Mouse (Mus musculus): Measurements from ENCODE around the gene Fam171a2. TPM values are rescaled to one million over a fixed set of nuclear protein-coding genes. Genes with fewer than 3 reads are reported as not detected.

The Fam171a2 gene
- 22.9 and 40.8 TPM in 2 replicates for polyA plus RNA-seq (2012; rRNA removed; ENCODE audit: low replicate concordance)

DNA sequence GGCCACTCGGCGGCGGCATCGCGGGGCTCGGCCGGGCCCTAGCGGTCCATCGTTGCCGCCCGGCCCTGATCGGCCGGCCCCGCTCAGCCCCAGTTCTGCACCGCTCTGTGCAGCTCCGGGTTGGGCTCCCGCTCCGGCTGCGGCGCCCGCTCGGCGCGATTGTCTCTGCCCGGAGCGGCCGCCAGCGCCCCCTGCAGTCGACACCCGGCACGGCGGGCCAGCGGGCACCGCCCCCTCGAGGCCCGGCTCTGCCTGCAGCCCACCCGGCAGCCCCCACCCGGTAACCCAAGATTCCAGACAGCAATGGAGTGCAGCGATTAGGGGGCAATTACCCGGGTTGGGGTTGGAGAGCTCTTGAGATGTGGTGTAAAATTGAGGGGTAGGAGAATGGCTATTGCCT is at the start of gene Fam171a2:
Gene Fam171a2 (minus strand): TSS at position 186 of the 400 bp plus-strand sequence.

DNA sequence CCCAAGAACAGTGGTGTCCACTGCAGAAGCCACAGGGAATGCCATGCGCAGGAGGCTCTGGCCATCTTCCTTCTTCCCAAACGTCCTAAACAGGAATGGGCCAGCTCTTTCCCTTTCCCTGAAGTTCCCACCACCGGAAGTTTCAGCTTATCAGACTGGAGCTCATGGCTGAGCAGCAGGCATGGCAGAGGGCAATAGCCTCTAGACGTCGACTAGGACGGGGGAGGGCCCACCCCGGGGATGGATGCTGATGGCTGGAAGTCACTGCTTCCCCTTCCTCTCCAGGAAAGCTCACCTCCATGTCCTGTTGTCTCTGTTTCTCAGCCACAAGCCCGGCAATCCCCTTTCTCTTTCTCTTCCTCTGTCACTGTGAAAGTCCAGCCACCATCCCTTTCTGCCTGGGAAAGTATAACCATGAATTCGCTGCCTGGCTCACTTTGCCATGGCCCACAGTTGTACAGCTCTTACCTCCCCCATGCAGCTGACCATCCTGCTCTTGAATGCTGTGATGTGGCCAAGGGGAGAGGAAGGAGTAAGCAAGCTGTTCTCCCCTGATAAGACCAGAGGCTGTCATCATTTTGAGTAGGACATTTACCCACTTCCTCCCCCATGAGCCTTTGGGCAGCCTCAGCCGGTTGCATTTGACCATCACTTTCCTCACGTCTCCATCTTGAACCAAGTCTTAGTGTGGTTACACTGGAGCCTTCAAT is 22.3 kb upstream of the Fam171a2 start, which contains the start of gene Itga2b:
Gene Itga2b (minus strand): TSS at position 475 of the 710 bp plus-strand sequence.

DNA sequence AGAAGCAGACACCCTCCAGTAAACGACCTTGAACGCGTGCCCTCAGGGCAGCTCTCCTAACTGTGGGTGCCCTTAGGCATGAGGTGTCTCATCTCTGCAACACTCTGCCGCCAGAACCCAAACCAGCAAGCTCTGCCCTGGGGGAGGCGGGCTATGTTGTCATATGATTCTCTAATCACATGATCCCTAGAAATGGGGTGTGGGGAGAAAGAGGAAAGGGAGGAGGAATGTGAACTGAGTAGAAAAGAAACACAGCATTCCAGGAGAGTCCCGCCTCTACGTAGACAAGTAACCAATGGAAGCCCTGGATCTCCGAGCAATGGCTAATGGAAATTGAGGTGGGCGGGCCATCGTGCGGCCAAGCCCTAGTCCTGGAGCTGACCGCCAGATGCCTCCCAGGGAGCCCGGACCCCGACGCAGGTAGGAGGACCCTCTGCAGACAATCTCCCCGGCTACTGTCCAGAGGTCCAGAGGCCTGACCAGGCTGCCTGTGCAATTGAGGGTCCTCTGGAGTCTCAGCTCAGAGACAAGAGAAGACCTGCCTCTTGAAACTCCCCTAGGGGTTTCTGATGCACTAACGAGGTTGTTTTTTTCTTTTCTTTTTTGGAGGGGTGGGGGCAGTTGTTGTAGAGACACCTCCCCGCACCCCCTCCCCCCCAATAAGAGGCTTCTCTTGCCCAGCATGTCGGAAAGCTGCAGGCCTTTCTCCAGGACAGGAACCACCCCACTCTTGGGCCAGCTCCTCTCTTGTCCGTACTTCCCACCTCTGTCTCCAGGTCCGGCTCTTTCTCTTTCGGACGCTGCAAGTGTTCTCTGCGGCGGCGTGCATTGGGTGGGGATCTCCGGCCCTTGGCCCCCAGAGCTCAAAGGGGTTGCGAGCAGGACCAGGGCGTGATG is 17.1 kb downstream of the Fam171a2 start, which contains the start of gene Grn:
Gene Grn (plus strand): TSS at position 195 of the 897 bp plus-strand sequence.

DNA sequence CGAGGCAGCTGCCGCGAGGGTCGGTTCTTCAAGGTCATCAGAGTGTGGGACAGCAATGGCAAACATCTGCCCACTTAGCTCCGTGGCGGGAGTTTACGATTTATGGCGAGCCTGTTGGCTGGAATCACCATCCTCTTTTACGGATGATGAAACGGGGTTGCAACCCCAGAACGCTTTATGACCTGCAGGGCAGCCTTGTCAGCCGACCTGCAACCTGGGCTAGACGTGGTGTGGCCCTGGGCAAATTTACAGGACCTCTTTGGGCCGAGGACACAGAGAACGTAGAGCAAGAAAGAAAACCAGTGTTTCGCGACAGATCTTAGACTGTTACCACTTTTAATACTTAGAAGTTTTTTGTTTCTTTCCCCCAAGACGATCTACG is 39.7 kb downstream of the Fam171a2 start, which contains the start of gene Slc25a39:
Gene Slc25a39 (minus strand): TSS at position 113 of the 382 bp plus-strand sequence.

DNA sequence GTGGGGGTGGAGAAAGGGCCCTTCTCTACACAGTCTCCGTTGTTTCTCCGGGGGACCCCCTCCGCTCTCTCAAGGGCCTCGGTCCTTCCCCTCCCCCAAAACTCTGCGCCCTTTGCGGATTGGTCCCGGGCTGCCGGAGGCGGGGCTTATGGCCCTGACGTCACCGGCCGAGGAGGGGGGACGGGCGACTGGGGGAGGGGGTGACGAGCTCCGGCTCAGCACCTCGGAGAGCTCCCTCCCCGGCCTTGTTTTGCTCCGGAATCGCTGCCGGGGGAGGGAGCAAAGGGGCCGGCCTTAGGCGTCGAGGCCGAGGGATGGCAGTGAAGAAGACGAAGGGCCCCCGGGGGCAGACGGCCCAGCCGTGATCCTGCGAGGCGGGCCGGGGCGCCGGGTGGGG is 54.2 kb downstream of the Fam171a2 start, which contains the start of gene Rundc3a:
Gene Rundc3a (plus strand): TSS at position 166 of the 397 bp plus-strand sequence.

Other genes starting within 250 kb of the Fam171a2 start
- 88.0 and 204 TPM in 2 replicates for gene Hdac5, start 217.5 kb downstream of the Fam171a2 start, polyA plus RNA-seq (2012; rRNA removed; ENCODE audit: low replicate concordance)
- 1.2 and 1.4 TPM in 2 replicates for gene BC030867, start 198.8 kb downstream of the Fam171a2 start, polyA plus RNA-seq (2012; rRNA removed; ENCODE audit: low replicate concordance)
- gene Asb16, start 178.9 kb downstream of the Fam171a2 start, polyA plus RNA-seq (2012; rRNA removed; ENCODE audit: low replicate concordance): 0.50 and 19.4 TPM in 2 replicates
- gene Tmub2, start 162.8 kb downstream of the Fam171a2 start, polyA plus RNA-seq (2012; rRNA removed; ENCODE audit: low replicate concordance): 52.4 and 58.1 TPM in 2 replicates
- 39.6 and 48.4 TPM in 2 replicates for gene Atxn7l3, start 151.1 kb downstream of the Fam171a2 start, polyA plus RNA-seq (2012; rRNA removed; ENCODE audit: low replicate concordance)
- 20.5 and 28.1 TPM in 2 replicates for gene Ubtf, start 127.9 kb downstream of the Fam171a2 start, polyA plus RNA-seq (2012; rRNA removed; ENCODE audit: low replicate concordance)
- gene Slc4a1, start 81.5 kb downstream of the Fam171a2 start, polyA plus RNA-seq (2012; rRNA removed; ENCODE audit: low replicate concordance): 0.06 TPM in 1 of 2 replicates, not detected in the other
- 4.6 and 10.4 TPM in 2 replicates for gene Rundc3a, start 54.3 kb downstream of the Fam171a2 start, polyA plus RNA-seq (2012; rRNA removed; ENCODE audit: low replicate concordance)
- gene Slc25a39, start 39.7 kb downstream of the Fam171a2 start, polyA plus RNA-seq (2012; rRNA removed; ENCODE audit: low replicate concordance): 583 and 649 TPM in 2 replicates
- gene Grn, start 17.4 kb downstream of the Fam171a2 start, polyA plus RNA-seq (2012; rRNA removed; ENCODE audit: low replicate concordance): 304 and 432 TPM in 2 replicates
- 27.3 and 35.8 TPM in 2 replicates for gene Itga2b, start 22.4 kb upstream of the Fam171a2 start, polyA plus RNA-seq (2012; rRNA removed; ENCODE audit: low replicate concordance)
- 17.4 and 19.1 TPM in 2 replicates for gene Gpatch8, start 108.7 kb upstream of the Fam171a2 start, polyA plus RNA-seq (2012; rRNA removed; ENCODE audit: low replicate concordance)
- 0.32 and 1.2 TPM in 2 replicates for gene Gm11627, start 131.8 kb upstream of the Fam171a2 start, polyA plus RNA-seq (2012; rRNA removed; ENCODE audit: low replicate concordance)
- gene Fzd2, start 156.7 kb upstream of the Fam171a2 start, polyA plus RNA-seq (2012; rRNA removed; ENCODE audit: low replicate concordance): 21.5 and 45.3 TPM in 2 replicates
- not detected in 2 replicates for gene Meioc, start 216.0 kb upstream of the Fam171a2 start, polyA plus RNA-seq (2012; rRNA removed; ENCODE audit: low replicate concordance)